Mouse (Mus musculus): ENCODE measurements around the gene Fbf1. TPM values are rescaled to one million over a fixed set of nuclear protein-coding genes. Genes with fewer than 3 reads are reported as not detected.

The Fbf1 gene
- total RNA-seq, 2 experiments from 2014 or later = 16.1 to 17.2 TPM

DNA sequence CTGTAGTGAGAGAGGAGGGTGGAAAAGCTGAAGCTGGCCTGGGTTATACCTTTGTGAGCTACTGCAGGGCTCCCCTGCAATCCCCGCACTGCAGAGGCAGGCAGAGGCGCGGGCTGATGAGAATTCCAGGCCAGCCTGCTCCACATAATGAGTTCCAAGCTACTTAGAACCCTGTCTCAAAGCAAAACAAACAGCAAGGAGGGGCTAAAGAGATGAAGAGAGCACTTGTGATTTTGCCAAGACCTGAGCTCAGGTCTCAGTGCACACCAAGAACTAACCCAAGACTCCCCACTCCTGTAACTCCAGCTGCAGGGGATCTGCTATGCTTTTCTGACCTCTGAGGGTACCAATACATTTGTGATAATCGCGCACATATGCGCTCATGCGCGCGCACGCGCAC lies 18.4 kb upstream of the Fbf1 start:
- intact Hi-C loops (cut with DNase I) = no loop called here
- DNase-seq (ENCODE audit: low spot score) = no peak

DNA sequence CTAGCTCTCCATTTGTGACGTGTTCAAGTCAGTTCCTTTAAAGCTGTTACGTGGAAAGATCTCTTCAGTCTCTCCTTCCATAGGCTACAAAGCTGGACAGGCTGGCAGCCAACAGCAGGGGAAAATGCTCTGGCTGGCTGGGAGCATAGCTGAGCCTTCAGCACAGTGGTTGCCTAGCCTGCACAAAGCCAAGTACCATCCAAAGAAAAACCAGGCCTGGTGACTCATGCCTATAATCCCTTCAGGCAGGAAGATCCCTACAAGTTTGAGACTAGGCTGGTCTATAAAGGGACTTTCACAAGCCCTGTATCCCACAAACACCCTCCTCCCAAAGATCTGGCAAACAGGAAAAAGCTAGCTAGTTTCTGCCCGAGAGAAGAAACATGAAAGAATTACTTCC lies 17.9 kb upstream of the Fbf1 start:
- no peak for DNase-seq (ENCODE audit: low spot score)
- intact Hi-C loops (cut with DNase I) = no loop called here

DNA sequence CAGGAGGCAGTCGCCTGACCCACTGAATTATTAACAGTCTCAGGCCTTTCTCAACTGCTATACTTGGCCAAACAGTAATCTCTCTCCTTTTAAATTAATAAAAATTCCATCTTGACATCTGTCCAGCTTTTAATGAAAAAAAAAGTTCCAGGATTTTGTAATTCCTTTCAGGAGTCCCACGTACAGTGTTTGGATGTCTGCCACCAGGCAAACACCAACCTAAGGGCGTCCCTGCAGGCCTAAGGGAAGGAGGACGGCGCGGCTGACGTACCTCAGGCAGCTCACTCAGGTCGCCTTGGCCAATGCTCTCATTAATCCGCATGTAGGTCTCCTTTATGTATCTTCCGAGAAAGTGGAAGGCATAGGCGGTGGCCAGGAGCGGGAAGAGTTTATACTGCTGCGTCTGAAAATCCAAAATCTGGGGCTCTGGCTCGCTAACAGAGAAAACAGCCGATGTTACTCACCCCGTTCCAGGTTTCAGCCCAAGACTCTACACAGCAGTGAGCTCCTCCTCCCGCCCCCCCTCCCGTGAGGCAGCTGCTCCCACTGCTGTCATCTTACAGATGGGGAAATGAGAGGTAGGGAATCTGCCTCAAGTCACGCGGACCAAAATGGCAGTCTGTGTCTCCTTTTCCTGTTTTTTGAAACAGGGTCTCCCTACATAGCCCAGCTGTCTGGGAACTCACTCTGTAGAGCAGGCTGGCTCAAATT lies 10.6 kb upstream of the Fbf1 start:
- intact Hi-C loops (cut with DNase I) = no loop called here
- DNase-seq (ENCODE audit: low spot score) = no peak

DNA sequence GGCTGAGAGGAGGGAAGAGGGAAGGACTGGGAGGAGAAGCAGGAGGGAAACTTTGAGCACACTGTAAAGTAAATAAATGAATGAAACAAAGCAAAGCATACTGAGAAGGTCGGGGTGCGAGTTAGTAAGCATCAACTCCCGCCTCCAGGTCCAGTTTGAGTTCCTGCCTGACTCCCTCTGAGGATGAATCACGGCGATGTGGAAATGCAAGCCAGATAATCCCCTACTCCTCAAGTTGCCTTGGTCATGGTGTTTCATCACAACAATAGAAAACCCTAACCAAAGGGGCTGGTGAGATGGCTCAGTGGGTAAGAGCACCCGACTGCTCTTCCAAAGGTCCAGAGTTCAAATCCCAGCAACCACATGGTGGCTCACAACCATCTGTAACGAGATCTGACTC lies 8.0 kb upstream of the Fbf1 start:
- DNase-seq (ENCODE audit: low spot score) = no peak
- intact Hi-C loops (cut with DNase I) = no loop called here

DNA sequence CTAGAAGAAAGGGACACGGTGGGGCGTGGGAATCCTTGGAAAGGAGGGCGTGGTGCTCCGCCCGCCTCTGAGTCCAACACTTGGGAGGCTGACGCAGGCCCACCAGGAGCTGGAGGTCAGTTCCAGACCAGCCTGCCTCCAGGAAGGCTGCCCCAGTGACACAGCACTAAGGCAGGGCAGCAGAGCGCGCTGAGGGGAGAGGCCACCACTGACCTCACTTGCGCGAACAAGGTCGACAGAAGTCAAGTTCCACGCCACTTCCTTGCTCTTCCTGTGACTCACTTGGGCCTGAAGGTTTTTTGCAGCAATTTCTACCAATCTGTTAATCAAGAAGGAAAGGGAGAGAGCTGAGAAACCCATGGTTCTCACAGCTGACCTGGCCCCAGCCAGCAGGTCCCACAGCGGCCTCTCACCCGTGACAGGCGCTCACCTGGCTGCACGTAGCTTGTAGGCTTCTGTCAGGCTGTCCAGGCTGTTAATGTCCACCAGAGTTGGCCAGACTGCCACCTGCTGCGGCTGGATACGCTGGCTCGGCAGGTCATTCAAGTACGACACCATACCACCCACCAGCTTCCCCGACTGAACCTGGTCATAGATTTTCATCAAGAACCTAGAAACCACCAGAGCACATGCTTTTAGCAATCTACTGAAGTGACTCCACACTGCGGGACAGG lies 6.9 kb upstream of the Fbf1 start:
- no peak for DNase-seq (ENCODE audit: low spot score)
- intact Hi-C loops (cut with DNase I) = no loop called here

DNA sequence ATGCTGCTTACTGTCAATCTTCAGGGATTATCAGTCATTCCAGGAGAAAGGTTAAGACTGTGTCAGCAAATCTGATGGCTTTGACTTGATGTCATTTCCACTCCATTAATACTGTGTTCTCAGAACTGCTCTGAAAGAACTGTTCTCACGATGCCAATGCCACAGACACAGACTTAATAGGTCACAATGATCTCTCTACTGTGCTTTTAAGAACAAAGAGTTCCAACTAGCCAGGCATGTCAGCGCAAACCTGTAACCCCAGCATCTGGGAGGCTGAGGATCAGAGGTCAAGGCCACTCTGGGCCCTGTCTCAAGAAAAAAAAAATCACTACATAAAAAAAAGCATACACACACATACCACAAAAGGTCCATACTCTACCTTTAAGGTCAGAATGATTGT lies 4.0 kb upstream of the Fbf1 start:
- DNase-seq (ENCODE audit: low spot score) = no peak
- intact Hi-C loops (cut with DNase I) = no loop called here

- DNase-seq (ENCODE audit: low spot score) = no peak
- intact Hi-C loops (cut with DNase I) = no loop called here
These were observed 2.2 kb upstream of the Fbf1 start for GRCm38 (mm10) chr11:116170003-116170800.

GRCm38 (mm10) chr11:116169214-116169613 lies 1.2 kb upstream of the Fbf1 start:
- no peak for DNase-seq (ENCODE audit: low spot score)
- intact Hi-C loops (cut with DNase I) = no loop called here

DNA sequence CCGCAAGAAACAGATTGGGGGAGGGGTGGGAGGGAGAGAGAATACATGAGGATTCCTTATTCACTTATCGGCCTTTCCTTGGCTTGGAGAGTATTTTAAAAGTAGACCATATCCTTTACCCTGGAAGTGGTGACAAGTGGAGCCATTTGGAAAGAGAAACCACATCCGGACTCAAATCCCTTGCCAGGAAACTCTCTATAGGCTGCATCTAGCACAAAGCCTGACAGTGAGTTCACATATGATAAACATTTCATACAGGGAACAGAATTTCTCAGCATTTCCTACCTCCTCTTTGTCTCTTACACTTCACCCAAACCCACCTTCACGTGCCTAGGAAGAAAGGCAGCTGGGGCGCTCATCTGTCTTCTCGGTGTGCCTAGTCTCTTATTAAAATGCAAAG lies 734 bp downstream of the Fbf1 start:
- intact Hi-C loops (cut with DNase I) = loop anchor here (2.0 kb wide), 1 partner anchor 52 kb away; no protein-coding TSS in a partner anchor
- DNase-seq (ENCODE audit: low spot score) = no peak

DNA sequence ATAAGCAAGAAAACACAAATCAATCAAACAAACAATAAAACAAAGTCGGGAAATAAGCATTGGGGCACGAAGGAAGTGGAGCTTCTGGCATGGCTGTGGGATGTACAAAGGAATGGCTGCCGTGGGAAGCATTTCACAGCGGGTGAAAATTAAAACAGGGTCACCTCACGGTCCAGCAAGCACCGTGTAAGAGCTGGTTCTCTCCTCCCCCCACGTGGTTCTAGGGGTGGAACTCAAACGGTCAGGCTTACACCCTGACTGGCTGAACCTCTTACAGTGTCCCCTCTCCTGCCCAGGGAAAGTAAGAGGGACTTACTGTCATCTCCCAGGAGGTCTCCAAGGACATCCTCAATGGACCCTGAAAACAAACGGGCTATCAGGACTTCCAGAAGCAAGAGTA lies 5.0 kb downstream of the Fbf1 start:
- intact Hi-C loops (cut with DNase I) = no loop called here
- no peak for DNase-seq (ENCODE audit: low spot score)

DNA sequence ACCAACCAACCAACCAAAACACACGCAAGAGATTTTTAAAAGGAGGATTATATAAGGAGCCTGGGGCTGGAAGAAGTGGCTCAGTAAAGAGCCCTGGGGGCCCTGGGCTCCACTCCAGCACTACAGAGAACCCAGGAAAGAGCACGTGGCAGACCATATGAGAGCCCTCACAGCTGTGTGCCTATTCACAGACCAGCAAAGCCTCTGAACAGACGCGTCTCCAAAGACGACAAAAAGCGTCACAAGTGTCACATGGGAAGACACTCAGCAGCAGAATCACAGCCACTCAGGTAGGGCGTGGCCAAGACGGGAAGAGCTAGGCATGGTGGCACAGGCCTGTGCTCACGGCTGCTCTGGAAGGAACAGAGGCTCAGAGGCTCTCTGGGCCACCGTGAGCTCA lies 5.8 kb downstream of the Fbf1 start:
- intact Hi-C loops (cut with DNase I) = no loop called here
- no peak for DNase-seq (ENCODE audit: low spot score)

DNA sequence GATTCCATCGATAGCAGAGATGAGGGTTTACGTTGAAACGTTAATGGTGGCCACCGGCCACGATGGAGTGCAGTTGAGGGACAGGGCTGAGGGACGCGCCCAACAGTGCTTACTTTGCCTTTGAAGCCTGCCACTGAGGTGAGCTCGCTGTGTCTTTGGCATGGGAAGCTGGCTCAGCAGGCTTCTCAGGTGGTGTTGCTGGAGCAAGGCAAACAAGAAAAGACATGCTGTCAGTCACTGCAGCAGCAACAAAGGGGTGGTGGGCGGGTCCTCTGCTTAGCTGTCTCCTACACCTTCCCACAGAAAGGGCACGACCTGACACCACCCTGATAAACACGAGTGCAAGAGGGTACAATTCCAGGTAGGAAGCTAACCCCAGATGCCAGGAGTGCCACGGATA lies 6.7 kb downstream of the Fbf1 start:
- intact Hi-C loops (cut with DNase I) = no loop called here
- DNase-seq (ENCODE audit: low spot score) = no peak

GRCm38 (mm10) chr11:116150960-116151359 lies 17.0 kb downstream of the Fbf1 start:
- intact Hi-C loops (cut with DNase I) = no loop called here

DNA sequence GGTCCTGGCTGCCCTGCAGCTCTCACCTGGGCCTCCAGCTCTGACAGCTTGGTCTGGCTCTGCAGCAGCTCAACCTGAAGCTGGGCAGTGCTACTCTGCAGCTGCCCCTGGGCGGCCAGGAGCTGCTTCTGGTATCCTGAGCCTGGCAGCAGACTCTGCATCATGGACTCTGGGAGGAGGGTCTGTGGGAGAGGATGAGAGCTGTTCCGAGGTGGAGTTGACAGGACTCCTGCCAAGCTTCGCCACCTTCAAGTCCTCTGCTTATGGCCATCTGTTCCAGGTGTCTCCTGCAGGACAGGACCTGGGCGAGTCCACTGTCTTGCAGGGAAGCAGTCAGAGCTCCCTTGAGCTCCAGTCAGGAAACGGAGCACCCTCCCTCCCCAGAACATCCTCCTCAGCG lies 18.6 kb downstream of the Fbf1 start:
- DNase-seq (ENCODE audit: low spot score) = no peak
- intact Hi-C loops (cut with DNase I) = loop anchor here (10.0 kb wide), 1 partner anchor 315 kb away; the partner anchor contains the start of gene Qrich2

More at GRCm38 (mm10) chr11:116150960-116151359, 17.0 kb downstream of the Fbf1 start:
- no peak for DNase-seq (ENCODE audit: low spot score)

- no peak for DNase-seq (ENCODE audit: low spot score)
- intact Hi-C loops (cut with DNase I) = loop anchor here (10.0 kb wide), 1 partner anchor 316 kb away; the partner anchor contains the start of gene Qrich2
These were observed 19.2 kb downstream of the Fbf1 start for GRCm38 (mm10) chr11:116148761-116149221.

DNA sequence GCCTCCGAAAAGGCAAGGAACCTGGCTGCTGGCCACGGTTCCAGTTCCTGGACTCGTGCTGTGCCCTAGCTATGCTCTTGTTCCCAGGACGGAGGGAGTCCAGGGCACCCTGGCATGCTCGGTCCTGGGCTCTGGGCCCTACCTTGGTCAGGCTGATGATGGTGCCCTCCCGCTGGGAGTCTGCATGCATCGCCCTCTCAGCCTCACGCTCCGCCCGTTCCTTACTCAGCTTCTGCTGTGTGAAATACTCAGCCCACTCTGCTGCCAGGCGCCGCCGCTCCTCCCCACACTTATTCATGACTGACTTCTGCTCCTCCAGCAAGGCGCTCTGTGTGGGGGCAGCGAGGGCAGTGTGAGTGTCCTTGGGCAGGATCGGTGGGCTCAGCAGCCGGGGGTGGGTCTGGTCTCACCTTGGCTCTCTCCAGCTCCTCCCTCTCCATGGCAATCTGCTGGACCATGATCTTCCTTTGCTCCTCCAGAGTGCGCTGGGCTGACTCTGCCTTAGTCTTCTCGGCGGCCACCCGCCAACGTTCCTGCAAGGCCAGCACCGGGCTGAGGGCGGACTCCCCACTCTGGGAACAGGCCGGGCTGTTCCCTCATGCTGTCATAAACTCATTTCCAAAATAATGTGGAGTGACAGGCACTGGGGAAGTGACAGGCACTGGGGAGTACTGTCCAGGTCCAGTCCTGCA lies 21.5 kb downstream of the Fbf1 start:
- no peak for DNase-seq (ENCODE audit: low spot score)
- intact Hi-C loops (cut with DNase I) = loop anchor here (10.0 kb wide), 1 partner anchor 318 kb away; the partner anchor contains the start of gene Qrich2

DNA sequence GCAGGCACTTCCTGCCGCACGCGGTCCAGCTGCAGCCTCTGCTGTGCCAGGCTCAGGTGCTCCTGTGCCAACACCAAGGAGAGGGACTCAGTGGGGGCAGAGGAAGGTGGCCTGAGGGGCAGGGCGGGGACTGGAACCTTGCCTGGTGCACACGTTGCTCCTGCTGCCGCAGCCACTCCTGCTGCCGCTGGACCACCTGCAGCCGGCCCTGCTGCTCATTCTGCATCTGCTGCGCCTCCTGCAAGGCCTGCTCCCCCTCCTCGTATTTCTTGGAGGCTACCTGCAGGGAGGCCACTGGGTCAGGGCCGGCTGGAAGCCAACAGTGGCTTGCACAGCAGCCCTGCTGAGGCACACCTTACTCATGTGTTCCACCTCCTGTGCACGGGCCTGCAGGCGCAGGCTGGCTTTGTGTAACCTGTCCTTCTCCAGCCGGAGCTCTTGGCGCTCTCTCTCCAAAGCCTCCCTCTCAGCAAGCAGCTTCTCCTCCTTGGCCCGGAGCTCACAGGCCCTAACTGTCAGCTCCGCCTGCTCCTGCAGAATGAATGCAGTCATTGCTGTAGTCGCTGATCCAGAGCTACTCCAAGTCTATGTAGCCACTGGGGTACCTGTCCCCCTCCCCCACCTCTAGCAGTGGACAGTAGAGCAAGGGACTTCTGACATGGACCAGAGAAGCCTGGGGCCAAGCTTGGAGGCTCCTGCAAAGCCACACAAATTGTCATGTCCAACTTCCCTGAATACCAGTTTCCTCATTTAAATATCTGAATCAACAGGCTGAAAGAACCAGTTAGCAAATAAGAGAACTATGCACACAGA lies 22.3 kb downstream of the Fbf1 start:
- DNase-seq (ENCODE audit: low spot score) = no peak
- intact Hi-C loops (cut with DNase I) = loop anchor here (10.0 kb wide), 1 partner anchor 319 kb away; the partner anchor contains the start of gene Qrich2

DNA sequence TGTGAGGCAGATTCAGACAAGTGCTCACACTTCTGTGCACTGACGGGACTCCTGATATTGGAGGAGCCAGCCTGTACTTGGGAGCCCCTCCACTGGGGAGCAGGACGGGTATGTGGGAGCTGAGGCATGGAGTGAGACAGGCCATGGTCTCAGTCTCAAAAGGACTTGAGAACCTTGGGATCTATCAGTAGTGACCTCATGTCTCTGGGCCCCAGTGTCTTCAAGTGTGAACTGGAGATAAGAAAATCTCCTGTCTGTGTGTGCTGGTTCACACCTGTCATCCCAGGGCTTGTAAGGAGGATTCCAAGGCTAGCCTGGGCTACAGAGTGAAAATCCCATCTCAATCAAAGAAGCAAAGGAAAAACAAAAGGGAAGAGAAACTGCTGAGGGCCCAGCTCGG lies 24.5 kb downstream of the Fbf1 start:
- intact Hi-C loops (cut with DNase I) = loop anchor here (2.0 to 10.0 kb wide), 2 partner anchors 21 to 321 kb away; partner anchors contain the start of gene Qrich2
- DNase-seq (ENCODE audit: low spot score) = no peak

All from heart, postnatal 25 days (tissue).